Mouse (Mus musculus): Measurements from ENCODE around the gene Sh3bgrl2. TPM values are rescaled to one million over a fixed set of nuclear protein-coding genes. Genes with fewer than 3 reads are reported as not detected.
A peak's percentile ranks its signal among the peaks of the same experiment; 100 is the strongest.

Sh3bgrl2 gene
- polyA plus RNA-seq, 1 experiment from 2014 or later = 16.8 TPM

DNA sequence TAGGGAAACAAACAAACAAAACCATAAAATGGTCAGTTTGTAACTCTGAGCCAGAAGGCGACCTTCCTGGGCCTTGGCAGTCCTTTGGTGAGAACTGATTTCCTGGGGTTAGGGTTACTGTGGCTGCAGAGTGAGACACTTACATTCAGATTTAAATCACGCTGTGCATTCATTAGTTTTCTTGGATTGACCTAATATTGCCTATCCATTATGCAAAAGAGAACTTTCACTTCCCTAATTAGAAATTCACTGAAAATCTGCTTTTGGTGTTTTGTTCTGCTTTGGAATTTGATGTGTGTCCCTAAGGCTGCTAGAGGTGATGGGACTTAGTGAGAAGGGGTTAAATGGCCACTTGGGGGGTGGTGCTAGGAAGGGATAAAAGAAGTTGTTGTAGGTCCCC lies 7.5 kb downstream of the Sh3bgrl2 start:
- Histone ChIP-seq H3K27ac (replicated peaks; ENCODE audit: low read depth, low read length) (no peak overlapping the region), H3K4me3 (ENCODE audit: low read depth, low read length) (no peak overlapping the region), H3K9me3 (ENCODE audit: control insufficient read depth, low read length) (no peaks in the 10 kb centered on the region), H3K27me3 (replicated peaks; ENCODE audit: control insufficient read depth, insufficient read depth, low read length) (no peaks in the 10 kb centered on the region), H3K9ac (ENCODE audit: low read depth, low read length) (no peak overlapping the region), H3K4me2 (ENCODE audit: low read depth, low read length) (no peak overlapping the region), H3K4me1 (ENCODE audit: control insufficient read depth, insufficient read depth, low read length) (peaks cover 21% of the 10 kb centered on the region), H3K36me3 (ENCODE audit: control insufficient read depth, insufficient read depth, low read length) (no peaks in the 10 kb centered on the region)
- WGBS = 84% methylated on average over 2 of the region's 2 CpGs
- DNase-seq (ENCODE audit: low spot score) (no peak), ATAC-seq (ENCODE audit: low read depth) (no peak)

DNA sequence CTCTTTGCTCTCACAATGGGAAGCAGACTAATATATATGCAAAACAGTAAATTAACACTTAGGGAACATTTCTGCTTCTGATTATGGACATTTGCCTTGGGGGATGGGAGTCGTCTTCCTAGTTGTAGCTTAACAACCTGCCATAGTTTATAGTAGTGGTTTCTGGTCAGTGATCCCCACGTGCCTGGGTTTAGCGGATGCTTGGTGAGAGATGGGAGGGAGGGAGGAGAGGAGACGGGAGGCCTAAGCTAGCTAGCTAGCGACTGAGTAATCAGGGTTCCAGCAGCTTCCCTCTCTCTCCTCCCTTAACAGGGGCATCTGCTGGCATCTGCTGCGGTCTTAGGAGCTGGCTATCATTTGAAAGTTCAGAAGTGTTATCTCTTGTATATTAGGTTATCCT lies 8.1 kb downstream of the Sh3bgrl2 start:
- H3K9ac ChIP-seq (ENCODE audit: low read depth, low read length) = no peak overlapping the region
- no peaks in the 10 kb centered on the region for H3K27me3 ChIP-seq (replicated peaks; ENCODE audit: control insufficient read depth, insufficient read depth, low read length)
- no peak overlapping the region for H3K4me2 ChIP-seq (ENCODE audit: low read depth, low read length)
- no peak overlapping the region for H3K4me3 ChIP-seq (ENCODE audit: low read depth, low read length)
- WGBS = 29% methylated on average over 6 of the region's 6 CpGs
- no peaks in the 10 kb centered on the region for H3K36me3 ChIP-seq (ENCODE audit: control insufficient read depth, insufficient read depth, low read length)
- ATAC-seq (ENCODE audit: low read depth) (no peak), DNase-seq (ENCODE audit: low spot score) (no peak)
- H3K27ac ChIP-seq (replicated peaks; ENCODE audit: low read depth, low read length) = no peak overlapping the region
- no peaks in the 10 kb centered on the region for H3K9me3 ChIP-seq (ENCODE audit: control insufficient read depth, low read length)
- H3K4me1 ChIP-seq (ENCODE audit: control insufficient read depth, insufficient read depth, low read length) = peaks cover 21% of the 10 kb centered on the region

- ATAC-seq (ENCODE audit: low read depth) (peak; percentile 54; the same call in 1 of the 2 replicates), DNase-seq (ENCODE audit: low spot score) (peak; percentile 64)
- Histone ChIP-seq H3K4me3 (ENCODE audit: low read depth, low read length) (no peak overlapping the region), H3K4me2 (ENCODE audit: low read depth, low read length) (no peak overlapping the region), H3K27me3 (replicated peaks; ENCODE audit: control insufficient read depth, insufficient read depth, low read length) (no peaks in the 10 kb centered on the region), H3K36me3 (ENCODE audit: control insufficient read depth, insufficient read depth, low read length) (no peaks in the 10 kb centered on the region), H3K4me1 (ENCODE audit: control insufficient read depth, insufficient read depth, low read length) (peaks cover 18% of the 10 kb centered on the region), H3K9ac (ENCODE audit: low read depth, low read length) (no peak overlapping the region), H3K9me3 (ENCODE audit: control insufficient read depth, low read length) (no peaks in the 10 kb centered on the region), H3K27ac (replicated peaks; ENCODE audit: low read depth, low read length) (peak overlapping the region; percentile 17)
- 19% methylated on average over 10 of the region's 10 CpGs for WGBS
Measured at GRCm38 (mm10) chr9:83556780-83557771, 8.9 kb downstream of the Sh3bgrl2 start.

GRCm38 (mm10) chr9:83560670-83561069 lies 12.5 kb downstream of the Sh3bgrl2 start:
- Histone ChIP-seq H3K4me3 (ENCODE audit: low read depth, low read length) (no peak overlapping the region), H3K4me1 (ENCODE audit: control insufficient read depth, insufficient read depth, low read length) (peaks cover 31% of the 10 kb centered on the region), H3K27ac (replicated peaks; ENCODE audit: low read depth, low read length) (no peak overlapping the region), H3K36me3 (ENCODE audit: control insufficient read depth, insufficient read depth, low read length) (no peaks in the 10 kb centered on the region), H3K27me3 (replicated peaks; ENCODE audit: control insufficient read depth, insufficient read depth, low read length) (no peaks in the 10 kb centered on the region), H3K4me2 (ENCODE audit: low read depth, low read length) (no peak overlapping the region), H3K9me3 (ENCODE audit: control insufficient read depth, low read length) (no peaks in the 10 kb centered on the region), H3K9ac (ENCODE audit: low read depth, low read length) (no peak overlapping the region)
- ATAC-seq (ENCODE audit: low read depth) (no peak), DNase-seq (ENCODE audit: low spot score) (no peak)
- 68% methylated on average over 4 of the region's 4 CpGs for WGBS

- Histone ChIP-seq H3K27me3 (replicated peaks; ENCODE audit: control insufficient read depth, insufficient read depth, low read length) (no peaks in the 10 kb centered on the region), H3K4me2 (ENCODE audit: low read depth, low read length) (no peak overlapping the region), H3K36me3 (ENCODE audit: control insufficient read depth, insufficient read depth, low read length) (no peaks in the 10 kb centered on the region), H3K4me3 (ENCODE audit: low read depth, low read length) (no peak overlapping the region), H3K4me1 (ENCODE audit: control insufficient read depth, insufficient read depth, low read length) (peaks cover 13% of the 10 kb centered on the region), H3K27ac (replicated peaks; ENCODE audit: low read depth, low read length) (no peak overlapping the region), H3K9ac (ENCODE audit: low read depth, low read length) (no peak overlapping the region), H3K9me3 (ENCODE audit: control insufficient read depth, low read length) (no peaks in the 10 kb centered on the region)
- WGBS = 91% methylated on average over 7 of the region's 7 CpGs
- ATAC-seq (ENCODE audit: low read depth) (no peak), DNase-seq (ENCODE audit: low spot score) (no peak)
Measured at GRCm38 (mm10) chr9:83562889-83563288, 14.8 kb downstream of the Sh3bgrl2 start.

DNA sequence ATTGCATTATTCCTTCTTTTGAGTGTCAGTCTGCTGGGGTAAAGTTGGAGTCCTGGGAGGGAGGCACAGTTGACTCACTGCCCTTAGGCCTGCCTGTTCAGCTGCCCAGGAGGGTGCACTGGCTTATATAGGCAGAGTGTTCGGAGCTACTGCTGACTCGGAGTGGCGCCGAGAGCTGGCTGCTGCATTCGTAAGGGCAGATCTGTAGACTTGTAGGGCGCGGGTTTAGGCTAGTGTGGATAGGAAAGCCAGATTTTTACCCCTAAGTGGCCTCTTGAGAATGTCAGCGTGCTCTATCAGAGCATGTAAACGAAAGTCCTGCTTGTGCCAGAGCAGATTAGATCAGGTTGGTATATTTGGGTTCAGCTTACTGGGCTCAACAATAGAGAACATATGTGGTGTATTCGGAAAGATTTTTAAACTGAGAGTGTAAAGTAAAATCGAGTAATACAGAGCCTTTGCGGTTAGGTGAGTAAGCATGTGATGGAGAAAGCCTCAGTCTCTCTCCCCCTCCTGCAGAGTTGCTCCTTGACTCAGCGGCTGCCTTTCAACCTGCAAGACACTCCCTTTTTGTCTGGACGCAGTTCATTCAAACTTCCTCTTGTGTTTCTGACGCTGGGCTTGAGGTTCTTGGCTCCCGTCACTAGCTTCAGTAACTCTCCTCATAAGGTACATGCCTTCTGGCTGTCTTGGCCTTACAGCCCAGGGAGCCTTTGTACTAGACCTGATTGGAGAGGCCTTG lies 15.9 kb downstream of the Sh3bgrl2 start:
- peak; percentile 77 for DNase-seq (ENCODE audit: low spot score)
- 0 out of 2 replicates have a peak overlapping the region, but pooled peaks have one; percentile 9 for H3K4me2 ChIP-seq (ENCODE audit: low read depth, low read length)

DNA sequence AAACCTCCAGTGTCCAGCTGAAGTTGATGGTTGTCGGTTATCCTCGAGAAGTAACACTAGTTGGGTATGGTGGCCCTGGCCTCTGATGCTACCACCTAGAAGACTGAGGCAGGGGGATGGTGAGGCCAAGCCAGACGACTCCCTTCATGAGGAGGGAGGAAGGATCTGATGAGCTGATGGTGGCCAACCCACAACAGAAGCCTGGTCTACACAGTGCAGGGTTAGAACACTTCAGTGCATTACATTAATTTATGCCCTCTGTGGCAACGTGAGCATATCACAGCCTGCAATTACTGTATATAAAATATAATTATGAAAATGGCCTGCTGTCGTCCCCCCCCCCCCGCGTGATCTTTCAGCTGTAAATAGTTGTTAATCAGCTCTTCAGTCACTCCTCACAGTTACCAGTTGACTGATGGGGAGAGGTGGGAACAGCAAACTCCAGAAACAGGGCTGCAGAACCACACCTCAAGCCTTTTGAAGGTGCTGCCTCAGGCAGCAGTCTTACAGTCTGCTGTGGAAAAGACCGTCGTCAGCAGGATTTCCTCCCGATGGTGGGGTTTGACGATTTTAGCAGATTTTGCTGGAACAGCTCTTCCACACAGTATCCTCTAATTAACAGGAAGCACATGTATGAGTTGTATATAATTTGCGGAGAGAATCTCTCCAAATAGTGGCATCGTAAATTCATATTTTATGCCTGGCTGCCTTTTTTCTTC lies 17.0 kb downstream of the Sh3bgrl2 start:
- Histone ChIP-seq H3K36me3 (ENCODE audit: control insufficient read depth, insufficient read depth, low read length) (no peaks in the 10 kb centered on the region), H3K4me1 (ENCODE audit: control insufficient read depth, insufficient read depth, low read length) (peaks cover 18% of the 10 kb centered on the region), H3K27me3 (replicated peaks; ENCODE audit: control insufficient read depth, insufficient read depth, low read length) (no peaks in the 10 kb centered on the region), H3K27ac (replicated peaks; ENCODE audit: low read depth, low read length) (0 out of 2 replicates have a peak overlapping the region, but pooled peaks have one; percentile 44), H3K4me2 (ENCODE audit: low read depth, low read length) (no peak overlapping the region), H3K9ac (ENCODE audit: low read depth, low read length) (no peak overlapping the region), H3K4me3 (ENCODE audit: low read depth, low read length) (no peak overlapping the region), H3K9me3 (ENCODE audit: control insufficient read depth, low read length) (no peaks in the 10 kb centered on the region)
- ATAC-seq (ENCODE audit: low read depth) (no peak), DNase-seq (ENCODE audit: low spot score) (peak; percentile 54)
- 62% methylated on average over 13 of the region's 13 CpGs for WGBS

More for the DNA sequence above, 15.9 kb downstream of the Sh3bgrl2 start:
- no peak overlapping the region for H3K9ac ChIP-seq (ENCODE audit: low read depth, low read length)
- no peaks in the 10 kb centered on the region for H3K9me3 ChIP-seq (ENCODE audit: control insufficient read depth, low read length)
- H3K4me3 ChIP-seq (ENCODE audit: low read depth, low read length) = no peak overlapping the region
- H3K36me3 ChIP-seq (ENCODE audit: control insufficient read depth, insufficient read depth, low read length) = no peaks in the 10 kb centered on the region
- peak; percentile 64 for ATAC-seq (ENCODE audit: low read depth)
- H3K27me3 ChIP-seq (replicated peaks; ENCODE audit: control insufficient read depth, insufficient read depth, low read length) = no peaks in the 10 kb centered on the region
- 32% methylated on average over 16 of the region's 16 CpGs for WGBS
- H3K27ac ChIP-seq (replicated peaks; ENCODE audit: low read depth, low read length) = peak overlapping the region; percentile 54; the same call in 1 of the 2 replicates
- peaks cover 16% of the 10 kb centered on the region for H3K4me1 ChIP-seq (ENCODE audit: control insufficient read depth, insufficient read depth, low read length)

DNA sequence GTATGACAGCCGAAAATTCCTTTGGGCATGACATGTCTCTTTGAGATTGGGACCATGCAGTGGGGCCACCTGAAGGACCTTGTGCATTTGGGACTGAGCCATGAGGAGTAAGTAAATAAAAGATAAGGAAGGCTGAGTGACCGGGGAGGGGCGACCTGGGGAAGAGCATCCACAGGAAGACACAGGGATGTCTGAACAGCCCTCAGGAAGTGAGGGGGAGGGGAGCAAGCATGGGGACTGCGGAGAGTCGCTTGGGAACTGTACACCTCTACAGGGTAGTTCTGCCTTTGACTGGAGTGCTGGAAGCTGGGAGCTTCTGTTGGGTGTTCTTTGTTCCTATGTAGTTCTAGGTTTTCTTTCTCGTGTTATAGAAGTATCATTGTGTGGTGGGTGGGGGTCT lies 18.0 kb downstream of the Sh3bgrl2 start:
- no peak overlapping the region for H3K4me3 ChIP-seq (ENCODE audit: low read depth, low read length)
- no peaks in the 10 kb centered on the region for H3K9me3 ChIP-seq (ENCODE audit: control insufficient read depth, low read length)
- 78% methylated on average over 6 of the region's 6 CpGs for WGBS
- H3K27ac ChIP-seq (replicated peaks; ENCODE audit: low read depth, low read length) = no peak overlapping the region
- DNase-seq (ENCODE audit: low spot score) (no peak), ATAC-seq (ENCODE audit: low read depth) (no peak)
- no peak overlapping the region for H3K4me2 ChIP-seq (ENCODE audit: low read depth, low read length)
- H3K4me1 ChIP-seq (ENCODE audit: control insufficient read depth, insufficient read depth, low read length) = peaks cover 18% of the 10 kb centered on the region
- H3K36me3 ChIP-seq (ENCODE audit: control insufficient read depth, insufficient read depth, low read length) = no peaks in the 10 kb centered on the region
- H3K27me3 ChIP-seq (replicated peaks; ENCODE audit: control insufficient read depth, insufficient read depth, low read length) = no peaks in the 10 kb centered on the region
- H3K9ac ChIP-seq (ENCODE audit: low read depth, low read length) = no peak overlapping the region

Data from embryonic facial prominence, embryonic 14.5 days (tissue).